Mouse (Mus musculus): ENCODE data around the gene Acad11. TPM values are rescaled to one million over a fixed set of nuclear protein-coding genes. Genes with fewer than 3 reads are reported as not detected.
A peak's percentile ranks its signal among the peaks of the same experiment; 100 is the strongest.

Gene Acad11
- total RNA-seq (2021), result 10 to 100 TPM; 37.9 to 38.1 TPM

DNA sequence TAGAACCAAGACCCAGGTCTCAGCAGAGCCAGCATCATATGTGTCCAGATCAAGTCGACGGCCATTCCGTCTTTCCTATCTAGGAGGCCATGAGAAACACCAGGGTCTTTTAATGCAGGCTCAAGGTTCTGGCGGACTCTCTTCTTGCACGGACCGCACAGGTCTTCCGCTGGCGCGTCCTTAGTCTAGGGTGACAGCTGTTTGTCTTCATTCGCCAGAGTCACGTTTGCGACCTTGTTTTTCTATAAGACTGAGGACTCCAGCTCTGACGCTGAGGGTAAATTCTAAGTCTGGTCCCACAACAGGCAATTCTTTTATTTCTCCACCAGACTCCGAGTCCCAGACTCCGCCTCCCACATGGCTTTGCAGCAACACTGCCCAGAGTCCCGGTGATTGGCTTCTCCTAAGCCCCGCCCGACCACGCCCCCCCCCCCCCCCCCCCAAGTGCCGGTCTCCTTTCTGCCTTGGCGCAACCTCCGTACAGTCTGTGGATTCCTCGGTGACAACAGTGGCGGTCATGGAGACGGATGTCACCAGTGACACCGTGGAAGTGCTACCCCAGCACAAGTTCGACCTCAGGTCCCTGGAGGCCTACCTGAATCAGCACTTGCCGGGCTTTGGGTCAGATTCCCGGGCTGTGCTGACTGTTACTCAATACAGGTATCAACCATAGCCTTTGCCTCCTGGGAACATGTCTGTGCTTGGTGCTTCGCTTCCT is at the start of gene Acad11:
TSS of gene Acad11 (plus strand) at position 134 of the 718 bp plus-strand sequence.
- peak; percentile 90 to 94 for DNase-seq
- intact Hi-C loops (cut with DNase I), result loop anchor here (2.0 kb wide), 1 partner anchor 59 kb away; no protein-coding TSS in a partner anchor

DNA sequence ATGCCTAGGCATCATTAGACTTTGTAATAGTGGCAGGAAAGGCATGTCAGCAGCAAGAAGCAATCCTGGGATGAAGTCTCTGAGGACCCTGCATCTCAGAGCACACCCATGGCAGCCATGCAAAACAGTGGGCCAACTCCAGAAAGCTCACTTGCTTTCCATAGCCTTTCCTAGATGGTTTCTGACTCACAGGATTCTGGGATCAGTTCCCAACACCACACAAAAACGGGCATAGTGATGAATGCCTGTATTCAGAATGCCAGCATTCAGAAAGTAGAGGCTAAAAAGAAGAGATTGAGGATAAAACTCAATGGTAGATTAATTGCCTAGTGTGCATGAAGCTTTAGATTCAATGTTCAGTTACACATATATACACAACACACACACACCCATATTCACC is 48.7 kb upstream of the Acad11 start:
- intact Hi-C loops (cut with DNase I), result no loop called here
- DNase-seq, result no peak

- intact Hi-C loops (cut with DNase I), result no loop called here
- DNase-seq, result no peak
Measured at GRCm38 (mm10) chr9:104021026-104021425, 42.2 kb upstream of the Acad11 start.

DNA sequence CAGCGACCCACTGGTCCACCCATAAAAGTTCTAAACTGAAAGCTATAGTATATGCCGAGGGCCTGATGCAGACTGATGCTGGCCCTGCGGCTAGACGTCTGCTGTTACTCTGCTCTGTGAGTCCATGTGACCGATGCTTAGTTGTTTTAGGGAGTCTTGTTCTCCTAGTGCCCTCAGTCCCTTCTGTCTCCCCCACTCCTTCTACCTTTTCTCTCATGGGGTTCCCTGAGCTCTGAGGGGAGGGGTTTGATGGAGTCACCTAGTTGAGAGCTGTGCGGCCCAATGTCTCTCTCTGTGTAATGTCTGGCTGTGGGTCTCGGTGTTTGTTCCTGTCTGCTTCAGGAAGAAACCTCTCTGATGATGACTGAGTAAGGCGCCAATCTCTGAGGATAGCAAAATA is 36.0 kb upstream of the Acad11 start:
- intact Hi-C loops (cut with DNase I), result no loop called here

GRCm38 (mm10) chr9:104029861-104030260 is 33.3 kb upstream of the Acad11 start:
- intact Hi-C loops (cut with DNase I), result no loop called here
- DNase-seq, result no peak

More for the DNA sequence above, 36.0 kb upstream of the Acad11 start:
- DNase-seq, result no peak

- intact Hi-C loops (cut with DNase I), result no loop called here
- no peak for DNase-seq
Measured at GRCm38 (mm10) chr9:104034231-104034630, 28.9 kb upstream of the Acad11 start.

GRCm38 (mm10) chr9:104034718-104035117 is 28.5 kb upstream of the Acad11 start:
- intact Hi-C loops (cut with DNase I), result no loop called here
- DNase-seq, result no peak

- intact Hi-C loops (cut with DNase I), result no loop called here
- peak; percentile 67 to 82 for DNase-seq
Measured at GRCm38 (mm10) chr9:104035261-104036015, 27.7 kb upstream of the Acad11 start.

- DNase-seq, result no peak
- intact Hi-C loops (cut with DNase I), result no loop called here
Measured at GRCm38 (mm10) chr9:104038266-104038665, 24.9 kb upstream of the Acad11 start.

DNA sequence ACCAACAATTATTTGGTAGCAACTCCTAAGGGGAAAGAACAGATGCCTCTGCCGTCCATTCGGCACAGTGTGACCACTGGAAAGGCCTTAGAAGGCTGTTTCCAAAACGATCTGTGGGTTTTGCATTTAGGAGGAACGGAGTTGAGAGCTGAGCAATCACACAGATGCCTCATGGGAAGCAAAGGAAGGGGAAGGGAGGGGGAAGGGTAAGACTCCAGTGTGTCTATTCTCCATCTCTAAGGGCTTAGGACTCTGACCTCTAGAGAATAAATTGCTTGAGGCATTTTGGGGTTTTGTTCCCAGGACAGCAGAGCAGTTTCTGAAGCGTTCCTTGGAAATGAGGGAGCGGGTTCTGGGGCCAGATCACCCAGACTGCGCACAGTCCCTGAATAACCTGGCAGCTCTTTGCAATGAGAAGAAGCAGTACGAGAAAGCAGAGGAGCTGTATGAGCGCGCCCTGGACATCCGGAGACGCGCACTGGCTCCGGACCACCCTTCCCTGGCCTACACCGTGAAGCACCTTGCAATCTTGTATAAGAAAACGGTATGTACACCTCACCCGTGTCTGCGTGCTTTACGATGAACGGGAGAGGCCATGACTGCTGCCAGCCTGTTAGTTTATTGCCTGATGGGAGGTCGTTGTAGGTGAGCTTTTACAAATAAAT is 24.0 kb upstream of the Acad11 start:
- DNase-seq, result no peak
- intact Hi-C loops (cut with DNase I), result no loop called here

DNA sequence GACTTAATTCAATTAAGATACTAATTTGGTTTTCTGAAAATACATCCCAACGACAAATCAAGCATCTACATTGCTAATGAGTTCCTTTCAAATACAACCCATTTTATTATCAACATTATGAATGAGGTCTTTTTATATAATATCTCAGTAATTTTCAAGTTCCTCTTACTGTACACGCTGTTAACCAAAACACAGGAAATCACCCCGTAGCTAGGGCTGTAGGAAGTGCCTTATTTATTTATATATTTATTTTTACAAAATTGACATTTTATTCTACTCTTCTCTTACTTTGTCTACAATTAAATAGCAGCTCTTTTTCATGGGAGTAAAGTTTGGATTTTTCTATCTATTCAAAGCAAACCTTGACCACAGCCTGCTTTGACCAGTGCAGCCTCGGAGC is 23.4 kb upstream of the Acad11 start:
- DNase-seq, result no peak
- intact Hi-C loops (cut with DNase I), result no loop called here

GRCm38 (mm10) chr9:104040362-104040761 is 22.8 kb upstream of the Acad11 start, which contains the start of gene Gm28305:
Gene Gm28305, plus strand, starts transcription at chr9:104040662.
- intact Hi-C loops (cut with DNase I), result no loop called here
- no peak for DNase-seq

GRCm38 (mm10) chr9:104043676-104044075 is 19.5 kb upstream of the Acad11 start:
- intact Hi-C loops (cut with DNase I), result no loop called here
- DNase-seq, result no peak

DNA sequence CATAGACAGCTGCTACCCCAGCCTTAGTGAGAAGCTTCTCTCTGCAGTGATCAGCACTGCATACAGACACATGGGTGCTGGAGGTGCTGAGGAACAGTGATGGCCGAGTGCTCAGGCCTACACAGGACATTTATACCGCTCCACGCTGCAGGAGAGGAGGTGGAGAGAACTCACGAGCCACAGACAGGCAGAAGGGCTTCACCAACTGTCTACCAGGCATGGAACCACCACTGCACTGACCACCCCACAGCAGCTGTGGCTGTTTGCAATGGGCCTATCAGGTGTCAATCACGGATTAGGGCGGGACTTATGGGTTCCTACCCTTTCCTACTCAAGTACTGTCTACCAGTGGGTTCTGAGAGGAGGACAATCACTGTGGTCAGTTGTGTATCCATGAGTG is 12.1 kb upstream of the Acad11 start:
- intact Hi-C loops (cut with DNase I), result no loop called here
- DNase-seq, result no peak

- intact Hi-C loops (cut with DNase I), result loop anchor here (2.0 kb wide), 1 partner anchor 58 kb away; no protein-coding TSS in a partner anchor
- no peak for DNase-seq
Measured at GRCm38 (mm10) chr9:104062430-104063243, 540 bp upstream of the Acad11 start, which contains the start of gene Uba5. Gene Uba5, minus strand, starts transcription at chr9:104063134.

DNA sequence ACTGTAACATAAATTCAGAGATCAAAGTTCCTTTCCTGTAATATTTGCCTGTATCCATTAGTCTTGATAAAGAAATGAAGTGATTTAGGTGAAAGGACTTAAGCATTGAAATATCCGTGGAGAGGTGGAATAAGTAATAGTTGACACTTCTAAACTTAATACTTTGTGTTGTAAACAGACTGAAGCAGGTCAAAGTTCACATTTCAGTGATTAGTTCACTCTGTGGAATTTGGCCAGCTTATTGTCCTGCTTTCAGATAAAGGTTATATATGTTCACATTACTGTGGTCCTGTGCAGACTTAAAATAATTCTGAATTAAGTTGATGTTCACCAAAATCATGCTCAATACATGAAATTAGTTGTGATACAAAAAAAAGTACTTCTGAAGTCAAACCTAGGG is 1.4 kb downstream of the Acad11 start:
- DNase-seq, result no peak
- intact Hi-C loops (cut with DNase I), result no loop called here

DNA sequence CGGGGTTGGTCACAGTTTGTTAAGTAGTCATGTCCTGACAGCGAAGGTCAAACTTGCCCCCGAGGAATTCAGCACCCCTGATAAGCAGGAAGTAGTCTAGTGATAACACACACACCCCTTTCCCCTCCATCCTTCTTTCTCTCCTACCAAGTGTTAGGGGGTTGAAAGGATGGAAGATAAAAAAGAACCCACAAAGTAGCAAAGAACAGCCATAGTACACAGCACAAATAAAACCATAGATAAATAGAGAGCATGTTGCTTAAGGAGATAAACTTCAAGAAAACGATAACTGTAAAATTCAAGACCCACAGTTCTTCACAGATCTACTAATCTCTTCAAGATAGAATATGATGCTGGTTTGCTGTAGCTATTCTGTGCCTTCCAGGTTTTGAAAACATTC is 7.1 kb downstream of the Acad11 start:
- DNase-seq, result no peak
- intact Hi-C loops (cut with DNase I), result no loop called here

DNA sequence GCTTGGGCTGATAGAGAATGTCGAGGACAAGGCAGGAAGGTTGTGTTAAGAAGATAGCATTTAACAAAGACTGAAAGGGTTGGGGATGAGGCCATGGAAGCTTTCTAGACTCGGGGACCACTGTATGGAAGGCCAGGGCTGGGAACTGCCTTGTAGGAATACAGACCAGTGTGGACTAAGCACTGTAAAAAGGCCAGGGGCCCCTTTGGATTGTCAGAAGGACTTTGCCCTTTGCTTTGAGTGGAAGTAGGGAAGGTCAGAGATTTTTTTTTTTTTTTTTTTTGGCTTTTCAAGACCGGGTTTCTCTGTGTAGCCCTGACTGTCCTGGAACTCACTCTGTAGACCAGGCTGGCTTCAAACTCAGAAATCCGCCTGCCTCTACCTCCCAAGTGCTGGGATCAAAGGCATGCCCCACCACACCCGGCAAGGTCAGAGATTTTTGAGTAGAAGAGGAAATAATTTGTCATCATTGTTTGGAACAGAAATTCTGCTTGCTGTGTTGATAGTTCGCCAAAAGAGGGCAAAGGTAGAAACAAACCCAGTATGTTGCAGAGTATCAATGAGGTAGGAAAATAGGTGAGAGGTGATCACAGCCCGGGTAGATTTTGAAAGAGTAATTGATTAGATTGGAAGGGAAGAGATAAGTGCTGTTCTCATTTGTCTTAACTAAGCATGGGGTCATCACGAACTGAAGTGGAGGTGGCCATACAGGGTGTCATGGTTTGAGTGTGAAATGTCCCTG is 7.9 kb downstream of the Acad11 start:
- intact Hi-C loops (cut with DNase I), result no loop called here
- DNase-seq, result no peak

GRCm38 (mm10) chr9:104075808-104076207 is 12.6 kb downstream of the Acad11 start:
- DNase-seq, result peak in 1 of 2 experiments; percentile 16
- intact Hi-C loops (cut with DNase I), result loop anchor here (5.0 kb wide), 2 partner anchors 86 to 231 kb away; no protein-coding TSS in a partner anchor

- intact Hi-C loops (cut with DNase I), result loop anchor here (5.0 kb wide), 2 partner anchors 84 to 229 kb away; no protein-coding TSS in a partner anchor
Measured at GRCm38 (mm10) chr9:104078780-104079179, 15.6 kb downstream of the Acad11 start.

More at GRCm38 (mm10) chr9:104078780-104079179, 15.6 kb downstream of the Acad11 start:
- no peak for DNase-seq
